Mouse (Mus musculus): ENCODE measurements at regions not wholly inside any gene's neighbourhood (a gene's known extent, or its start where the extent isn't known, plus 50 kb on each side); places are given as distances from the start of the nearest gene placed in this dataset.

- no peak for DNase-seq
- intact Hi-C loops (cut with DNase I), result no loop called here
Measured at GRCm38 (mm10) chr16:30118876-30119275, 54.7 kb downstream of the Hes1 start.

DNA sequence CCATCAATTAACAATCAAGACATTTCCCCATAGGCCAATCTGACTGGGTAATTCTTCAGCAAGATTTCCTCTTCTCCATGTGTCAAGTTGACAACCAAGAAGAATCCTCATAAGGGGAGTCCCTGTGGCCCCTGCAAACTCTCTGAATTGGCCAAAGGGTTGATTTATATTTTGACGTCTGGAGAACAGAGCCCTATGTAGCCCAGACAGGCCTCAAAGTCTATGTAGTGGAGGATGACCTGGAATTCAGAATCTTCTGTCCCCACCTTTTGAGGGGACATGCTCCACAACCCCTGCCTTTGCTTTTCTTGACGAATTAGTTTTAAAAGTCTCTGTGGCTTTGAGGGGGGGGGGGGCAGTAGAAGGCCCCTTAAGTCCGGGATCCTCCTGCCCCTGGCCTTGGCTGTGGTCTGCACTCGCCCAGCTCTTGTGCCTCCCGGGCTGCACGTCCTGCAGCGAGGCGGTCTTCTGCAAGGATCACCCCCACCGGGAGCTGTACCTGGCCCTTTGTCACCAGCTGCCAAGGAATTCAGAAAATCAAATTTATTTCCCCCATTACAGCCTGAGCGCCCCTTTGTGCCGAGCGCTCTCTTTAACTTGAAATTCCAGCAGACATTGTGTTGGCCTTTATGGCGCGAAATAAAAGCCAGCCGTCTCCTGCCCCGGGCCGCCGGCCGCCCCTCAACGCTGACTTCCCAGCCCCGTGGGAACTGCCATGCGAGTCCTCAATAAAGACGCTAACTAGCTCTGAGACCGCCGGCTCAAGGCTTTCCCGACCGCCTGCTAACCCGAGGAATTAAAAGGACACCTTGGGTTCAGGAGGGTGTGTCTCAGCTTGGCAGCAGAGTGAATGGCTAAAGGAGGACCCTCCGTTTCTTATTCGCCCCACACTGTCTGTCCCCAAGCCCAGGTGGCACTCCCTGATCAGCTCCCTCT, 56.4 kb downstream of the Hes1 start:
- intact Hi-C loops (cut with DNase I), result no loop called here
- DNase-seq, result no peak

DNA sequence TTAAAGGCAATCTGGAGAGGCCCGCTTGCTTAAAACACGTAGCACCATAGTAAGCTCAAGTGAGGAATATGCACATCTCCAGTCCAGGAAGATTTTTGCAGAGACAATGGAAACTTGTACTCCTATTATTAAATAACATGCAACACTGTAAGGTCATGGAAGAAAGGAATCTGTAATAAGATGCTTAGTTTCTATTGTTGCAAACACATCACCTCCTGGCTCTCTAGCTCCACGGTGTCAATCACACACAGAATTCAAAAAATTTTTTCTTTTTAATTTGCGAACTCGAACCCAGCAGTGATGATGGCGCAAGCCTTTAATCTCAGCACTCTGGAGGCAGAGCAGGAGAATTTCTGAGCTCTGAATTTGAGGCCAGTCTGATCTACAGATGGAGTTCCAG, 57.4 kb downstream of the Hes1 start:
- intact Hi-C loops (cut with DNase I), result no loop called here
- DNase-seq, result no peak

DNA sequence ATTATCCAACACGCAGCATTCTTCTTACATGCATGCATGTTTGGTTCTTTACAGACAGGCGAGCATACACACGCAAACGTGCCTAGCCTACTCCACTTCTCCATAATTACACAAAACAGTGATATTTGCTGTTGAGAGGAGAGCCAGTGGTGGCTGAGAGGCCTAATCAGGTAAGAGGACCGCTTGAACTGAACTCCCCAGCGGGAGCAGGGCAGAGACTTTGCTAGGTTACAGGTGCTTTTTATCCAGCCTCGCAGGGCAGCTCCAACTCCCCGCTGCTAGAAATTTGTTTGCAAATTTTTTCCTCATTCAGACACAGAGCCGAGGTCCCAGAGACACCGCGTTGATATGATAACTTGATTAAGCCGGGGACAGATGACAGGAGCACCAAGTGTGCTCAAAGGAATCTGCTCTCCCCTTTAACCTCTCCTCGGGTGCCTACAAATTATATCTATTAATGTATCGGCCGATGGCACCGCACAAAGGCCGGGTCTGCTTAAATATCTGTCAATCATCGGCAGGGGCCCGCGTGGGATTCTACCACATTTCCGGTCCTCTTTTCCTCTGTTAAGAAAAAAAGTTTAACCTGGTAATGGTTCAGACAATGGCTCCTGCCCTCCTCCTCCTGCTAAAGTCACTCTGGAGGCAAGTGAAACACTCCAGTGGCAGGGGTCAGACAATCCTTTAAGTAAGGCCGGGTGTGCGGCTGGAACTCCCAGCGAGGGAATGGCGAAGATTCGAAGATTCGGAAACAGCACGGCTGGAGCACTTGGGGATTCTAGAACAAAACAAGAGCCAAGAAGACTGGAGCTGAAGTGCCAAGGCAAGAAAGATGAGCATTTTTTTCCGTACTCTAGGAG, 58.3 kb downstream of the Hes1 start:
- no peak for DNase-seq
- intact Hi-C loops (cut with DNase I), result no loop called here

DNA sequence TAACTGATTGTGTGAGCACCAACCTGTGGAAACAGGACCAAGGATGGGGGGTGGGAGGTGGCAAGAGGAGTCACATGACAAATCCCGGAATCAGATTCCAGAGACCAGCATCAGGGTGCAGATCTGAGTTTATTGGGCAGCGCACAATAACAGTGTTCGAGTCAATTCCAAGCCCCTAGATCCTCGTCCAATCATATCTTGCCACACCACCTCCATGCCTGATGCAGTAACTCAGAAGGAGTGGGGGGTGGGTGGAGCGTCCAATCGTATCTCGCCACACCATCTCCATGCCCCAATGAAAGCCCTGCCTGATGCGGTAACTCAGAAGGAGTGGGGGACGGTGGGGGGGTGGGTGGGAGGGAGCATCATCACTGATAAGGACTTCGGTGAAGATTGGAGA, 62.8 kb downstream of the Hes1 start:
- intact Hi-C loops (cut with DNase I), result no loop called here
- DNase-seq, result no peak

DNA sequence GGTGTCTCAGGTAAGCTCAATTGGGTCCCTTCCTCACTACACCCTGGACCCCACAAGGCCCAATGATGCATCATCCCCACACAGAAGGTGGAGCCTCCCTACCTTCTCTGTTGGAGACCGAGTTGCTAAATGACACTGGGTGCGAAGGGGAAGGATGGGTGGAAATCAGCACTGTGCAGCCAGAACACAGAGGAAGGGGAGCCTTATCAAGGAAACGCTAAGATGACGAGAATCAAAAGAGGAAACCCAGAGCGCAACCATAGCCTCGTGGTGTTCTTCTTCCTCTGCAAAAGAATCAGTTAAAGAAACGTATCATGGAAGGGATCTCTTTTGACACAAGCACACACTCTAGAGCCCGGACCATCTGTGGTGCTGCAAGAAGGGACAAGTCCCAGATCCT, 64.6 kb downstream of the Hes1 start:
- intact Hi-C loops (cut with DNase I), result no loop called here
- DNase-seq, result no peak

GRCm38 (mm10) chr16:30129218-30130112, 65.3 kb downstream of the Hes1 start:
- DNase-seq, result no peak
- intact Hi-C loops (cut with DNase I), result no loop called here

DNA sequence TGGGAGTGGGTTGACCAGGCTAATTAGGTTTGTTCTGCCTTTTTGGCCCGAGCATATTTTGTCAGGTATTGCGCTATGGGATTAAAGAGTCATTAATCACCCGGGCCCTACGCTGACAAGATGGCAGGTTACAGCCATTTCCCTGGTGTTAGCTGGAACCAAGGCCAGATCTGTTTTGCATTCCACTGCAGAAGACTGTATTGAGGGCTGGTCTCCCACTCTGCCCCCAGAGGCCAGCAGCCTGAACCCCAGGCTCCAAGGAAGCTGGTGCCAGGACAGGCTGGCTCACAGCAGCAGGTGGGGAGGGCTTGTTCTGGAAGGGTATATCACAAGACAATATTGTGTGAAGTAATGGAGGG, 65.9 kb downstream of the Hes1 start:
- no peak for DNase-seq

GRCm38 (mm10) chr16:30132086-30132485, 67.9 kb downstream of the Hes1 start:
- intact Hi-C loops (cut with DNase I), result no loop called here
- DNase-seq, result no peak

More for the DNA sequence above, 65.9 kb downstream of the Hes1 start:
- intact Hi-C loops (cut with DNase I), result no loop called here

- intact Hi-C loops (cut with DNase I), result no loop called here
- no peak for DNase-seq
Measured at GRCm38 (mm10) chr16:30134642-30135165, 70.5 kb downstream of the Hes1 start.

DNA sequence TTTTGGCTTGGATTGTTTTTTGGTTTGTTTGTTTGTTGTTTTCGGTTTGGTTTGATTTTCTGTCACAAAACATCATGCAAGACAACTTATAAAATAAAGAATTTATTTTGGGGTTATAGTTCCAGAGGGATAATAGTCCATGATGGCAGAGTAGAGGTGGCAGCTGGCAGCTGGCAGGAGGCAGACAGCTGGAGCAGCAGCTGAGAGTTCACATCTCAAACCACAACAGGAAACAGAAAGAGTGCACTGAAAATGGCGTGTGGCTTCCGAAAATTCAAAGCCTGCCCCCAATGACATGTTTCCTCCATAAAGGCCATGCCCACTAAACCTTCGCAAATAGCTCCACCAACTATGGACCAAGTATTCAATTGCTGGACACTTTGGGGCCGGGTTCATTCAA, 72.7 kb downstream of the Hes1 start:
- intact Hi-C loops (cut with DNase I), result no loop called here
- DNase-seq, result no peak

GRCm38 (mm10) chr16:30137812-30138211, 73.6 kb downstream of the Hes1 start:
- intact Hi-C loops (cut with DNase I), result no loop called here
- peak; percentile 17 for DNase-seq

GRCm38 (mm10) chr16:30144818-30145464, 80.8 kb downstream of the Hes1 start:
- DNase-seq, result no peak
- intact Hi-C loops (cut with DNase I), result no loop called here

- peak; percentile 9 for DNase-seq
- intact Hi-C loops (cut with DNase I), result no loop called here
Measured at GRCm38 (mm10) chr16:30145465-30146207, 81.5 kb downstream of the Hes1 start.

DNA sequence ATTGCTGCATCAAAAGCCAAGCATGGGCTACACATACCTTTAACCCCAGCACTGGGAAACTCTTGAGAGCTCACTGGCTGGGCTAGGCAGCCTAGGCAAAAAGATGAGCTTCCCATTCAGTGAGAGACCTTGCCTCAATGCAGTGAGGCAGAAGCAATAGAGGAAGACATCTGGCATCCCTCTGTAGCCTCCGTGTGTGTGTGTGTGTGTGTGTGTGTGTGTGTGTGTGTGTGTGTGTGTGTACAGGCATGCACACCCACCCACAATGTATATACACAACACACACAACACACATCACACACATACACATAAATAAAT, 82.0 kb downstream of the Hes1 start:
- no peak for DNase-seq
- intact Hi-C loops (cut with DNase I), result no loop called here

DNA sequence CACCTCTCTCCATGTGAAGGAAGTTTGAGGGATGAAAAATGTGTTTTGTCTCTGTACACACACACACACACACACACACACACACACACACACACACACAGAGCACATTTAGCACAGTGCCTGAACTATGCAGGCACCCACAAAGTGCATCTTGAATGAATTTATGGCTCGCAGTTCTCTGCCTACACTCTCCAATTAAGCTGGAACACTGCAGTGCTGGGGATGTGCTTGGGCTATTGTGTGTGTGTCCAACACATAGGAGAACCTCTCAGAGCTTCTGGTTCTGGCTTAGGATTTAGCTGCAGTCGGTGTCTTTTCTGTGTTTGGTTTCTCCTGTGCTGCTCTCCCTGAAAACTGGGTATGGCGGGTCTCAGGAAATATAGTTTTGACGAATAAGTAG, 83.1 kb downstream of the Hes1 start:
- DNase-seq, result no peak

GRCm38 (mm10) chr16:30151104-30151503, 86.9 kb downstream of the Hes1 start:
- intact Hi-C loops (cut with DNase I), result no loop called here
- peak; percentile 31 for DNase-seq

More for the DNA sequence above, 83.1 kb downstream of the Hes1 start:
- intact Hi-C loops (cut with DNase I), result no loop called here

GRCm38 (mm10) chr16:30155070-30155469, 90.9 kb downstream of the Hes1 start:
- peak; percentile 19 for DNase-seq
- intact Hi-C loops (cut with DNase I), result no loop called here

DNA sequence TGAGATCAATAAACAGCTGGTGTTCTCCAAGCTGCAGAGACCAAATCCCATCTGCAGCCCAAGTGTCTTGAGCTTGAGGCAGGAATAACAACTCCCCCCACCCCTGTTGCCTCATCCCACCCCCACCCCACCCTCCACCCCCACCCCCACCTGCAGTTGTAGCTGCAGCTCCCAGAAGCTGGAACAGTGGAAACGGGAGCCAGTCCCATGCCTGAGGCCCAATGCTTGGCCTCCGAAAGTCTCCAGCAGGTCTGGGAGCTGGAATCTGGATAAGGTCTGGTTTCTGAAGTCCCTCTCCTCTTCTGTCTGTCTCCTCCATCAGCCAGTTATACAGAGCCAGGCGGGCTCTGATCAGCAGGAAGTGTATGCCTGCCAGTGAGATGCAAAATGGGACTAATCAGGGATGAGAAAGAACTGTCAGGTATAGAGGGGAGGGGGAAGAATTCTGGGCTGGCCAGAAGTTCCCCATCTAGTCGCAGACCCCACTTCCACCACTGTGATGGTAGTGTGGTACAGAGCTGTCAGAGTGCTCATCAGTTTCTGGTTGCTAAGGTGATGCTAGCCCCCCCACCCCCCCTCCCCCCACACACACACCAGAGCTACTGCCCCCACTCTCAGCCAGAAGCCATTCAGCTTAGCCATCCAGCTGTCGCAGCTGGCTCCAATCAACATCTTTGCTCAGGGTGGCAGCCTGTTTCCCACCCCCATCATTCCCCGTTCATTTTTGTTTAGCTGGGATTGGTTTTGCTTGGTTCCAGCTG, 91.5 kb downstream of the Hes1 start:
- intact Hi-C loops (cut with DNase I), result no loop called here
- no peak for DNase-seq
